Mouse (Mus musculus): ENCODE data around the gene Aqp11. TPM values are rescaled to one million over a fixed set of nuclear protein-coding genes. Genes with fewer than 3 reads are reported as not detected.

Aqp11 gene
- polyA plus RNA-seq, 1 experiment from 2014 or later: 16.5 TPM

DNA sequence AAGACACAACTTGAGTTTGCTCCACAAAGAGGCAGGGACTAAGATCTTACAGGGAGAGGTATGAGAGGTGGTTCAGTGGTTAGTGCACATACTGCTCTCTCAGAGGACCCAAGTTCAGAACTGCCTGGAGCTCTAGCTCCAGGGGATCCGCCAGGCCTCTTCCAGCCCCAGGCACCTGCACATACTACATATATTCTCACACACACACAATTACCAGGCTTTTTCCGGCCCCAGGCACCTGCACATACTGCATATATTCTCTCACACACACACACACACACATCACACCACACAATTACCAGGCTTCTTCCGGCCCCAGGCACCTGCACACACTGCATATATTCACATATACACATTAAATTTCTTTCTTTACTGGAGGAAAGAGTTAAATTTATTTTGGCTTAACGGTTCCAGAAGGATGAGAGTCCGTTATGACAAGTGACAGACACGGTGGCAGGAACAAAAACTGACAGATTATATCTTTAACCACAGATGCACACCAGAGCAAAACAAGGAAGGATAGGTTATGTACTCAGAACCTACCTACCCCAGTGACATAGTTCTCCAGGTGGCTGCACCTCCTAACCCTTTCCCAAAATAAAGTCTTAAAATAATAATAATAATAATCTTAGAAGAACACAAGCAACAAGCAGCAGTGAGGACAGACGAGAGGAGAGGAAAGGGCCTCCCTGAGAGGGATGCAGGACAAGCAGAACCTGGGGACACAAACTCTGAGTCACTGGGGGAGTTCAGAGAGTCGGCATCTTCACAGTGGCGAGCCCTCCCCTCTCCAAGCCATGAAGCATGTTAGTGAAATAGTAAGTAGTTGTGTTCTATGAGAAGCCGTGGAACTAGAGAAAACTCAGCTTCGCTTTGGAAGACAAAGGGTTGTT, 14.2 kb downstream of the Aqp11 start:
- Histone ChIP-seq H3K27ac (no peak overlapping the region), H3K36me3 (peaks cover 56% of the 10 kb centered on the region), H3K4me2 (no peak overlapping the region), H3K27me3 (no peaks in the 10 kb centered on the region), H3K4me1 (no peaks in the 10 kb centered on the region), H3K4me3 (replicated peaks) (no peak overlapping the region), H3K9ac (no peak overlapping the region), H3K9me3 (replicated peaks) (no peaks in the 10 kb centered on the region)
- no peak for ATAC-seq (replicated peaks; ENCODE audit: low FRiP score)
- WGBS: 89% methylated on average over 11 of the region's 11 CpGs

DNA sequence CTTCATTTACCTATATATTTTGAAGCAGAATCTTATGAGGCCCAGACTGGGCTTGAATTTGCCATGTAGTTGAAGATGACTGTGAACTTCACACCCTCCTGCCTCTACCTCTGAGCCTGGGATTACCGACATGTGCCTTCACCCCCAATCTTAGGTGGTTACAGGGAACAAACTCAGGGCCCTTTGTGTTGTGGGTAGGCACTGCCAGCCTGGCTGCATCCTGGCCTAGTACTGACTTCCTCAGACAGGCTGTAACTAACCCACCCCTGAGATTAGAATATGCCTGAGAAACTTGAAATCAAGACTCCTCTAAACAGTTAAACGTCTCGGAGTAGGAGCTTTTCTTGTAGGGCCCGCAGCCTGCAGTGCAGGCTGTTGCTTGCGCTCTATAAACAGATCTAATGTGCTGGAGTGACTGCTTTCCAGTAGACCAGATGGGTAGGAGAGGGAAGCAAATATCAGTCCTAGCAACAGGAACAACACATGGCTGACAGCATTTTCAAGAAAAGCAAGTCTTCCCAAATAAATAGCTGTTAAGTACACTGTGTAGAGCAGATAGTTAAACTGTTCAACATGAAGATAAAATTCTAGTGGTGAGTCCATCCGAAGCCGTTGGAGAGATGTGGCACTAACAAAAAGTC, 15.7 kb downstream of the Aqp11 start:
- no peaks in the 10 kb centered on the region for H3K4me1 ChIP-seq
- no peak overlapping the region for H3K27ac ChIP-seq
- no peaks in the 10 kb centered on the region for H3K9me3 ChIP-seq (replicated peaks)
- H3K9ac ChIP-seq: no peak overlapping the region
- ATAC-seq (replicated peaks; ENCODE audit: low FRiP score): no peak
- peaks cover 71% of the 10 kb centered on the region for H3K36me3 ChIP-seq
- no peak overlapping the region for H3K4me2 ChIP-seq
- no peak overlapping the region for H3K4me3 ChIP-seq (replicated peaks)
- no peaks in the 10 kb centered on the region for H3K27me3 ChIP-seq
- 93% methylated on average over 7 of the region's 7 CpGs for WGBS

DNA sequence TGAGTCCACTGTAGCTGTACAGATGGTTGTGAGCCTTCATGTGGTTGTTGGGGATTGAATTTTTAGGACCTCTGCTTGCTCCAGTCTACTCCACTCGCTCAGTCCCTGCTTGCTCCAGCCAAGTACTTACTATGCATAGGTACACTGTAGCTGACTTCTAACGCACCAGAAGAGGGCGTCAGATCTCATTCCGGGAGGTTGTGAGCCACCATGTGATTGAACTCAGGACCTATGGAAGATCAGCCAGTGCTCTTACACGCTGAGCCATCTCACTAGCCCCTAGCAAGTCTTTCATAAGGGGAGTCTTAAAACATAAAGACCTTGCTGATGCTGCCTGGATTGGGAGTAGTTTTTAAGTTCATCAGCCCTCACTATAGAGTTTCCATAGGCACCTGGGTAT, 18.0 kb downstream of the Aqp11 start:
- Histone ChIP-seq H3K27ac (no peak overlapping the region), H3K4me3 (replicated peaks) (no peak overlapping the region), H3K36me3 (peaks cover 79% of the 10 kb centered on the region), H3K4me1 (no peaks in the 10 kb centered on the region), H3K9me3 (replicated peaks) (no peaks in the 10 kb centered on the region), H3K9ac (no peak overlapping the region), H3K27me3 (no peaks in the 10 kb centered on the region), H3K4me2 (no peak overlapping the region)
- 88% methylated on average over 5 of the region's 5 CpGs for WGBS
- ATAC-seq (replicated peaks; ENCODE audit: low FRiP score): no peak

DNA sequence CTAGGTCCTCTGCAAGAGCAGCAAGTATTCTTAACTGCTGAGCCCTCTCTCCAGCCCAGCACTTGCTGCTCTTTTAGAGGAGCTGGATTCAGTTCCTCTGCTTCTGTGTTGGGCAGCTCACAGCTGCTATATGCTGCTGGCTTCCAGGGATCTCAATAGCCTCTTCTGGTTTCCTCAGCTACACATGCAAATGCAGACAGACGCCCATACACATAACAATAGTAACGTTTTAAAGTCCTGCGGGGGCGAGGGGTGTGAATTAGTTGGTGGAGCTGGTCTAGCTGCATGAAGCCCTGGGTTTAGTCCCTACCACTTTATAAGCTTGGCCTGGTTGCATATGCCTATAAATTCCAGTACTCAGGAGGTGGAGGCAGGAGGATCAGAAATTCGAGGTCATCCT, 19.0 kb downstream of the Aqp11 start:
- Histone ChIP-seq H3K4me3 (replicated peaks) (no peak overlapping the region), H3K4me2 (no peak overlapping the region), H3K27ac (no peak overlapping the region), H3K27me3 (no peaks in the 10 kb centered on the region), H3K9ac (no peak overlapping the region), H3K36me3 (peaks cover 89% of the 10 kb centered on the region), H3K9me3 (replicated peaks) (no peaks in the 10 kb centered on the region), H3K4me1 (no peaks in the 10 kb centered on the region)
- ATAC-seq (replicated peaks; ENCODE audit: low FRiP score): no peak
- WGBS: 81% methylated on average over 5 of the region's 5 CpGs

DNA sequence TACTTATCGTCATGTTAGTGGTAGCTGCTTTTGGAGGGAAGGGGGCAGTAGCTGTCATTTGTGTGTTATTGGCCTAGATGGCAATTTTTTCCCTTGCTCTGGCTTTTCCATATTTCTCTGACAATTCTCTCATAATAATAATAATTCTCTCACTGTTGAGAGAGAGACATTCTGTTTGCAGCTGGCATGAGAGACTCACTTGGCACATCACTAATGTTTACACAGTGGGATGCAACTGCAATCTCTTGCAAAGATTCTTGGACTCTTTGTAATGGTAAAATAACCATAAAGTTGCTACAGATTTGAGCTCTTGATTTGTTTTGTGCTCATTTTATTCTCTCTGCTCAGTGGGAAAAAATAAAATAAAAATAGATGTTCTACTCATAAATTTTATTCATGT, 20.8 kb downstream of the Aqp11 start:
- Histone ChIP-seq H3K27ac (no peak overlapping the region), H3K27me3 (no peaks in the 10 kb centered on the region), H3K36me3 (peaks cover 87% of the 10 kb centered on the region), H3K4me3 (replicated peaks) (no peak overlapping the region), H3K9ac (no peak overlapping the region), H3K4me1 (no peaks in the 10 kb centered on the region), H3K4me2 (no peak overlapping the region), H3K9me3 (replicated peaks) (no peaks in the 10 kb centered on the region)
- ATAC-seq (replicated peaks; ENCODE audit: low FRiP score): no peak
- 90% methylated on average over 1 of the region's 1 CpGs for WGBS

DNA sequence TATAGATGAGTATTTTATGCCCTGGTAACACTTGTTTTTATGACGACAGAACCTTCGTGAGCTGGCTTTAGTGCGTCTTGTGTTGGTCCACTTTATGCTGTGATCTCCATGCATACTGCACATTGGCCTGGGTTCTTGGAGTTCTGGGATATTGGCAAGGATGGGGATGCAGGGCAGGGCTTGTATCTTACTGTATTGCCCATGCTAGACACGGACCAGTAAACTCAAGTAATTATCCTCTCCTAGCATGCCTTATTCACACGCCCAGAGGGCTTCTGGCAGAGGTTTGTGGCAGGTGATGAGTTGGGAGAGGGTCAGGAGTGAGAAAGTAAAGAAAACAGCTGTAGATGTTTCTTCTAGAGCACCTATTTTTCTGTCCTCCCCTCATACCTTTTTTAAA, 23.4 kb downstream of the Aqp11 start:
- H3K4me3 ChIP-seq (replicated peaks): no peak overlapping the region
- H3K27me3 ChIP-seq: no peaks in the 10 kb centered on the region
- no peak for ATAC-seq (replicated peaks; ENCODE audit: low FRiP score)
- WGBS: 94% methylated on average over 5 of the region's 5 CpGs
- no peak overlapping the region for H3K4me2 ChIP-seq
- H3K27ac ChIP-seq: no peak overlapping the region
- H3K36me3 ChIP-seq: peaks cover 89% of the 10 kb centered on the region
- H3K9ac ChIP-seq: no peak overlapping the region
- H3K4me1 ChIP-seq: no peaks in the 10 kb centered on the region
- no peaks in the 10 kb centered on the region for H3K9me3 ChIP-seq (replicated peaks)

DNA sequence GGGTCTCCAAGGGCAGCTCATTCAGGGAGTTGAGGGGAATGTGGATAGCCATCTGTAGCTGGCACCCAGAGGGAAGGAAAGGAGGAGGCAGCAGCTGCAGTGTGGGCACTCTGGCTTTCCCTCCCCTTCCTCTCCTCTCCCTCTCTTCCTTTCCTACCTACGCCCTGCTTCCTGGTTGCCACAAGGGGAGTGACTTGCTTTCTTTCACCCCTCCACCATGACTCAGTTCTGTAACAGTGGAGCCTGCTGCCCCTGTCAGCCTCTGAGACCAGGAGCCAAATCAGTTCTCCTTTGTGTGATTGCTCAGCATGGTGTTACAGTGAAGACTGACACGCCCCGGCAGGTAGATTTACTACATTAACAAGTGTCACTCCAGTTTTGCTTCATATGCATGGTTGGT, 28.9 kb downstream of the Aqp11 start:
- no peak overlapping the region for H3K4me2 ChIP-seq
- no peaks in the 10 kb centered on the region for H3K27me3 ChIP-seq
- no peak overlapping the region for H3K9ac ChIP-seq
- H3K4me1 ChIP-seq: no peaks in the 10 kb centered on the region
- H3K36me3 ChIP-seq: peaks cover 54% of the 10 kb centered on the region
- H3K27ac ChIP-seq: no peak overlapping the region
- ATAC-seq (replicated peaks; ENCODE audit: low FRiP score): no peak
- 89% methylated on average over 3 of the region's 3 CpGs for WGBS
- no peak overlapping the region for H3K4me3 ChIP-seq (replicated peaks)
- H3K9me3 ChIP-seq (replicated peaks): no peaks in the 10 kb centered on the region

DNA sequence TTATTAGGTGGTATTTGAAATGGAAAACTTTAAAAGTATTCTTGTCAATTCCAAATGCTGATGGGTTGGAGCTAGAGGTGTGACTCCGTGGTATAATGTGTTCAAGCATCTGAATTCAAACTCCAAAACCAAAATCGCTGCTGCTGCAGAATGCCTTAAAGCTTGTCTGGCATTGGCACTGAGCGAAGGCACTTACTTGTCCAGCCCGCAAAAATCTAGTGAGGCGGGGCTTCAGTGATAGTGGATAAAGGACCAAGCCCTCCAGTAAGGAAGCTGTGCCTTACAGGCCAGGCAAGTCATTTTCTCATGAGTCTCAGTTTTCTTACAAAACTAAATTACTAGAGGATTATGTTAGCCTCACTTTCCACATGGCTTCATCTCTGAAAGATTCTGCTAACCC, 30.3 kb downstream of the Aqp11 start:
- no peak overlapping the region for H3K4me3 ChIP-seq (replicated peaks)
- no peak overlapping the region for H3K9ac ChIP-seq
- no peaks in the 10 kb centered on the region for H3K27me3 ChIP-seq
- no peaks in the 10 kb centered on the region for H3K4me1 ChIP-seq
- peaks cover 44% of the 10 kb centered on the region for H3K36me3 ChIP-seq
- 94% methylated on average over 5 of the region's 5 CpGs for WGBS
- no peak for ATAC-seq (replicated peaks; ENCODE audit: low FRiP score)
- no peak overlapping the region for H3K27ac ChIP-seq
- H3K9me3 ChIP-seq (replicated peaks): no peaks in the 10 kb centered on the region
- no peak overlapping the region for H3K4me2 ChIP-seq

DNA sequence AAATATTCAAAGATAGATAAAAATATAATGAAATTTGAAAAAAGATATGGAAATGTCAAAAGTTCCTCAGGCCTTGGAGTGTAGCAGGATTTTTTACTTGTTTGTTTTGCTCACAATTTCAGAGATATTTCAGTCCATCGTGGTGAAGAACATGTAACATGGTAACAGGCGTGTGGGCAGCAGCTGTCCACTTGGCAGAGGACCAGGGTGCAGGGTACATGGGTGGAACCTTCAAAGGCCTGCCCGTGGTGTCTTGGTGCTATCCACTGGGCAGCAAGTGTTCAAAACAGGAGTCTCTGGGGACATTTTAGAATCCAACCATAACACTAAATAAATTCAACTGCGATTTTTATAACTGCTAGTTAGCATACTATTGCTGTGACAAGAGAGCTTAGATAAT, 31.0 kb downstream of the Aqp11 start:
- no peak overlapping the region for H3K4me2 ChIP-seq
- no peaks in the 10 kb centered on the region for H3K4me1 ChIP-seq
- peaks cover 37% of the 10 kb centered on the region for H3K36me3 ChIP-seq
- H3K4me3 ChIP-seq (replicated peaks): no peak overlapping the region
- no peaks in the 10 kb centered on the region for H3K9me3 ChIP-seq (replicated peaks)
- ATAC-seq (replicated peaks; ENCODE audit: low FRiP score): no peak
- H3K9ac ChIP-seq: no peak overlapping the region
- H3K27ac ChIP-seq: no peak overlapping the region
- 86% methylated on average over 4 of the region's 4 CpGs for WGBS
- no peaks in the 10 kb centered on the region for H3K27me3 ChIP-seq

DNA sequence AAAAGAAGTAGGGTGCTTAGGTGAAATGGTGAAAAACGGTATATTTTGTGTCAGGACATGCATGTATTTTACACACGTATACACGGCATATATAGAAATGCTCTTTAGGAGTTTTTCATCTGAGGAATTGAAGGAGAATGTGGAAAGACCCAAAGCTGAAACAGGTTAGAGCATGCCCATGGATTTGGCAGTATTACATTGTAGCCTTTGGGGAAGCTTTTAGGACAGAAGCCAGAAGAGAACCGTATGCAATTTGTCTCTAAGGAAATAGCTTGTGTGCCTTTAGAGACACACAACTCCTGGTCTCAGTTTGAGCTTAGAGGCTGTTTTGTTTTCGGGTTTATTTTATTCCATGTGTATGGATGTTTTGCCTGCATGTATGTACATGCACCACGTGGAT, 37.0 kb downstream of the Aqp11 start:
- Histone ChIP-seq H3K9ac (no peak overlapping the region), H3K4me1 (peaks cover 7% of the 10 kb centered on the region), H3K9me3 (replicated peaks) (0 out of 2 replicates have a peak, but pooled peaks cover 7% of the 10 kb centered on the region), H3K4me3 (replicated peaks) (no peak overlapping the region), H3K27ac (no peak overlapping the region), H3K36me3 (peaks cover 21% of the 10 kb centered on the region), H3K4me2 (no peak overlapping the region), H3K27me3 (no peaks in the 10 kb centered on the region)
- WGBS: 83% methylated on average over 6 of the region's 6 CpGs
- no peak for ATAC-seq (replicated peaks; ENCODE audit: low FRiP score)

DNA sequence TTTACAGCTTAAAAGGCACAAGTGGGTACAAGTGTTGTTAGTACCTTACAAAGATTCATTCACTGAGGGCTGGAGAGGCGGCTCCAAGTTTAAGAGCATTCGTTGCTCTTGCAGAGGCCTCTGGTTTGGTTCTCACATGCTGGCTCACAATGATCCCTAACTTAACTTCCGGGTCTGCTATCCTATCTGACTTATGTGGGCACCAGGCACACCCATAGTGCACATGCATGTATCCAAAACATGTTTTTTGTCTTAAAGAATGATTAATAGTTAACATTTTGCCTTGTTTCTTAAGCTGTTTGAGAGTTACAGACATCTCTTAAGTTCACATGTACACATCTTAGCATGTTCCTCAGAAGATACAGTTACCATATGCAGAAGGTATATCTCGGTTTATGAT, 37.9 kb downstream of the Aqp11 start:
- Histone ChIP-seq H3K4me2 (no peak overlapping the region), H3K4me3 (replicated peaks) (no peak overlapping the region), H3K9ac (no peak overlapping the region), H3K27me3 (no peaks in the 10 kb centered on the region), H3K4me1 (peaks cover 12% of the 10 kb centered on the region), H3K36me3 (peaks cover 21% of the 10 kb centered on the region), H3K27ac (no peak overlapping the region), H3K9me3 (replicated peaks) (0 out of 2 replicates have a peak, but pooled peaks cover 7% of the 10 kb centered on the region)
- WGBS: 91% methylated on average over 4 of the region's 4 CpGs
- no peak for ATAC-seq (replicated peaks; ENCODE audit: low FRiP score)

DNA sequence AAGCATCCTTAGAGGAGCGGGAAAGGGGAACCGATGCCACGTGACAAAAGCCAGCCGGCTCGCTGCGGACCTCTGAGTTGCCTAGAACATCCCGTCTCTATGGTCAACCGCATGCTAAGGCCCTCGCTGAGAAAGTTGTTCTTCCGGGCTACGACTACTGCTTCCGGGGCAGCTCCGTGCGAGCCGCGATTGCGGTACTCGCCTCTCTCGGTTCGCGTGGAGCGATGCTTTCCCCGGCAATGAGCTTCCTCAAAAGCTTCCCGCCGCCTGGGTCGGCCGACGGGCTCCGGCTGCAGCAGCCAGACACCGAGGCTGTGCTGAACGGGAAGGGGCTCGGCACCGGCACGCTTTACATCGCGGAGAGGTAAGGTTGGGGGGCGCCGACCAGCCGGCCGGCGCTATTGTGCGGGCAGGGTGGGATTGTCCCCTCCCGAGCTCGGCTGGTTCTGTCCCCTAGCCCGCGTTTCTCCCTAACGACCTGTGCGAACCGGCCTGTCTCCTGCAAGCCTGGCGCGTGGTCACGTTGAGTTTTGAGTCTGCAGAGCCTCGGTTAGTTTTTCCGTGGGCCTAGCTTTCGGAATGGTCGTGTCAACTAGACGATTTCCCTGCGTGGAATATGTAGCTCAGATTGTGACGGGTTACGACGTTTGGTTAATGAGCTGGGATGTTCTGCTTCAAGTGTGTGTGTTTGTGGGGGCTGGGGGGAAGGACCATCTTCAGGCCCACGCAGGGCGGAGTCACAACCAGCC, 41.4 kb downstream of the Aqp11 start, which contains the start of gene Clns1a:
Gene Clns1a (plus strand): TSS at position 129 of the 749 bp plus-strand sequence.
- Histone ChIP-seq H3K4me2 (peak within 1 kb of the TSS; percentile 68), H3K9ac (peak within 1 kb of the TSS; percentile 77), H3K27ac (peak within 1 kb of the TSS; percentile 85), H3K36me3 (peaks cover 21% of the 10 kb centered on the region), H3K9me3 (replicated peaks) (0 out of 2 replicates have a peak, but pooled peaks cover 7% of the 10 kb centered on the region), H3K4me3 (replicated peaks) (peak within 1 kb of the TSS; percentile 86), H3K27me3 (no peaks in the 10 kb centered on the region), H3K4me1 (peaks cover 12% of the 10 kb centered on the region)
- WGBS: under 1% methylated on average over 63 of the region's 63 CpGs
- ATAC-seq (replicated peaks; ENCODE audit: low FRiP score): peak; percentile 97

Measured in kidney, embryonic 15.5 days (tissue).